Mouse (Mus musculus): ENCODE data around the gene Calhm1.
A peak's percentile ranks its signal among the peaks of the same experiment; 100 is the strongest.
"Not testable (repeated sequence)": the region's sequence is repeated elsewhere in the genome, so short reads cannot be mapped to it uniquely, and the experiment has no call there.

Gene Calhm1

GRCm38 (mm10) chr19:47152062-47152369 lies 8.0 kb upstream of the Calhm1 start:
- DNase-seq (ENCODE audit: low spot score): no peak

- peak; percentile 14 for DNase-seq (ENCODE audit: low spot score)
These were observed 7.4 kb upstream of the Calhm1 start for GRCm38 (mm10) chr19:47151332-47152061.

GRCm38 (mm10) chr19:47149854-47150253 lies 5.8 kb upstream of the Calhm1 start:
- no peak for DNase-seq (ENCODE audit: low spot score)

- DNase-seq (ENCODE audit: low spot score): no peak
These were observed 4.3 kb upstream of the Calhm1 start for GRCm38 (mm10) chr19:47148267-47148847.

- no peak for DNase-seq (ENCODE audit: low spot score)
These were observed 1.6 kb downstream of the Calhm1 start for GRCm38 (mm10) chr19:47142438-47142837.

- DNase-seq (ENCODE audit: low spot score): not testable (repeated sequence)
These were observed 4.4 kb downstream of the Calhm1 start for GRCm38 (mm10) chr19:47139611-47140010.

GRCm38 (mm10) chr19:47137771-47138421 lies 6.2 kb downstream of the Calhm1 start, which contains the start of gene Calhm2:
Gene Calhm2 (minus strand): TSS chr19:47138294.
- DNase-seq (ENCODE audit: low spot score): peak; percentile 58

GRCm38 (mm10) chr19:47137051-47137581 lies 6.9 kb downstream of the Calhm1 start:
- no peak for DNase-seq (ENCODE audit: low spot score)

GRCm38 (mm10) chr19:47136170-47136569 lies 7.9 kb downstream of the Calhm1 start:
- no peak for DNase-seq (ENCODE audit: low spot score)

- DNase-seq (ENCODE audit: low spot score): no peak
These were observed 8.5 kb downstream of the Calhm1 start for GRCm38 (mm10) chr19:47135568-47135967.

- DNase-seq (ENCODE audit: low spot score): no peak
These were observed 10.9 kb downstream of the Calhm1 start for GRCm38 (mm10) chr19:47133161-47133560.

GRCm38 (mm10) chr19:47130551-47131125 lies 13.4 kb downstream of the Calhm1 start:
- no peak for DNase-seq (ENCODE audit: low spot score)

GRCm38 (mm10) chr19:47128835-47129234 lies 15.2 kb downstream of the Calhm1 start:
- DNase-seq (ENCODE audit: low spot score): no peak

GRCm38 (mm10) chr19:47128164-47128563 lies 15.9 kb downstream of the Calhm1 start:
- no peak for DNase-seq (ENCODE audit: low spot score)

GRCm38 (mm10) chr19:47122802-47123201 lies 21.3 kb downstream of the Calhm1 start:
- peak; percentile 57 for DNase-seq (ENCODE audit: low spot score)

- DNase-seq (ENCODE audit: low spot score): peak; percentile 71
These were observed 23.0 kb downstream of the Calhm1 start for GRCm38 (mm10) chr19:47121054-47121453.

- DNase-seq (ENCODE audit: low spot score): no peak
These were observed 25.4 kb downstream of the Calhm1 start for GRCm38 (mm10) chr19:47118634-47119033.

- no peak for DNase-seq (ENCODE audit: low spot score)
These were observed 39.3 kb downstream of the Calhm1 start for GRCm38 (mm10) chr19:47104641-47105271.

GRCm38 (mm10) chr19:47101080-47101479 lies 43.0 kb downstream of the Calhm1 start:
- no peak for DNase-seq (ENCODE audit: low spot score)
